Mouse (Mus musculus) gonadal fat pad, adult 2 months (tissue): ENCODE measurements around the gene Rtn3. TPM values are rescaled to one million over a fixed set of nuclear protein-coding genes. Genes with fewer than 3 reads are reported as not detected.
"Not testable (repeated sequence)": the region's sequence is repeated elsewhere in the genome, so short reads cannot be mapped to it uniquely, and the experiment has no call there.

ENCODE experiments used
- DNase-seq: peaks from one replicate; pipeline ENCODE4 v3.0.0-alpha.2; 2012; ENCODE audit warnings: low read depth
- polyA plus RNA-seq: library from polyadenylated mRNA; depleted of rRNA; stranded (reverse); fragments of >200 nt; gene quantifications from 2 replicates; pipeline ENCODE4 v1.2.3, GENCODE M21; 2012; rRNA removed

Rtn3 gene
- polyA plus RNA-seq = 190 and 205 TPM in 2 replicates

DNA sequence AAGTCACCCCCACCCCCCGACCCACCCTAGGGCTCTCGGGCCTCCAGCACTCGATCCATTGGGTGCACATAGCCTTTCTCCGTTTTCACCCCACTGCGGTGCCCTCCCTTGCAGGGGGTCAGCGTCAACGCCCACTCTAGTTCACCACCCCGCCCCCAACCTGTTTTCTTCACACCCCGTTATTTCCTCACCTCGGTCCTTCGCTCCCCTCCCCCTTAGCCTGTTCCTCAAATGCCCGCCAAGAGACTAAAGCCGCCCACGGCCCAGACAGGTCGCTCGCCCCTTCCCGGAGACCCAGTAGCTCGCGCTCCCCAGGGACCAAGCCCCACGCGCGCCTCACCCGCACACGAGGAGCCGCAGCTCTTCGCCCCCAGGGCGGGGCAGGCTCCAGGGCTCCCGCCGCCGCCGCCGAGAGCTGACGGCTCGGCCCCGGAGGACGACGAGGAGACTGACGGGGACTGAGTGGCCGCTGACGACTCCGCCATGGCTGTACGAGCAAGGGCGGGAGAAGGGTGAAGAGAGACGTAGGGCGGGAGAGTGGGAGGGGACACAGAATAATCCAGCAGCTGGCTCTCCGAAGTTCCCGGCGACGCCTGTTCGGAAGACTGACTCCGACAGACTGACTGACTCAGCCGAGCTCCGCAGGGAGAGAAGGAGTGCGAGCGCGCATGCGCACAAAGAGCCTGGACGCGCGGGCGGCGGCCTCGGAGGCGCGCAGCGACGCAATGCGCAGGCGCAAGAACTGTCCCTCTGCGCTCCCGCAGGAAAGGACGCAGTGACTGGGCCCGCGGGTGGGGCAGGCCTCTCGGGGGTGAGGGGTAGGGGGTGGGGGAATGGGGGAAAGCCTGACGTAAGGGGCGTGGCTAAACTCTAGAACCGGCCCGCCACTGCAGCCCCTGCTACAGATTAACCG lies at the start of gene Rtn3:
Rtn3 (minus strand) TSS at position 683 of the 913 bp plus-strand sequence.
- no peak for DNase-seq

- no peak for DNase-seq
Measured at GRCm38 (mm10) chr19:7531906-7532305, 48.8 kb upstream of the Rtn3 start.

GRCm38 (mm10) chr19:7528639-7529428 lies 45.8 kb upstream of the Rtn3 start:
- no peak for DNase-seq

DNA sequence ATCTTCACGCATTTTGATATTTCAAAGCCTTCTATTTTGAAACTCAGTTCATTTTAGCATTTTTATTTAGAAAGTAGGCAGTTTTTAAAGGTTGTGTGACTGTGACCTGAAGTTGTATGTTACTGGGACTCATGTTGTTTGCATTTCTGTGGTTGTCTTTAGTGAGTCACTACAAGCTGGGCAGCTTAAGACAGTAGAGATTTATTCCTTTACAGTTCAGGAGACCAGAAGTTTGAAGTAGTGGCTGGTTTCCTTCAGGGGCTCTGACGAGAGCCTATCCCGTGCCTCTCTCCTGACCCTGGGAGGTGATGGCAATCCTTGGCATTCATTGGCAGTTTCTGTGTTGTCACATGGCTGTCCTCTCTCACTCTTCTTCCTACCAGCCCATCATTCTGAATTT lies 41.8 kb upstream of the Rtn3 start:
- DNase-seq = no peak

DNA sequence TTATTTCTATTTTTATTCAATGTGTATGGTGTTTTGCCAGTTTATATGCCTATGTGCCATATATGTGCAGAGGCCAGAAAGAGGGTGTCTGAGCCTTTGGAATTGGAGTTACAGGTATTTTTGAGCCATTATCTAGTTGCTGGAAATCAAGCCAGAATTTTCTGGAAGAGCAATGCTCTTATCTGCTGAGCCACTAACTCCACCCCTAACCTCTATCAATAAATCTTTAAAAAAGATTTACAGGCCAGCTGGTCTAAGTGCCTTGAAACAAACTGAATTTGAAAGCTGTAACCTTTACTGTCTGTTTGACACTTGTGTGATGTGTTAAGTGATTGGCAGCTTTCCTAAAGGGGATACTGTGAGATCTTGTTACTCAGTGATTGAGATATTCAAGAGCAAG lies 40.7 kb upstream of the Rtn3 start:
- DNase-seq = no peak

DNA sequence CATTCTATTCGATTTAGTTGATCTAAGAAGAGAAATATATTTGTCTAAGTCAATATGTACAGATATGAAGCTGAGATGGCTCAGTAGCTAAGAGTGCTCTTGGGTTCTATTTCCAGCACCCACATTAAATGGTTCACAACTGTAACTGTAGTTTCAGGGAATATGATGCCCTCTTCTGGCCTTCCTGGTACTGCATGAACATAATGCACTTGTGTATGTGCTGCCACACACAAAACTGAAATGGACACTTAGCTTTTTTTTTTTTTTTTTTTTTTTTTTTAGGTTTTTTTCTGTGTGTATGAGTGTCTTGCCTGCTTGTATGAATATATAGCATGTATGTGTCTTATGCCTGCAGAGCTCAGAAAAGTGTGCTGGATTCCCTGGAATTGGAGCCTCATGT lies 40.2 kb upstream of the Rtn3 start:
- no peak for DNase-seq

GRCm38 (mm10) chr19:7522856-7523255 lies 39.8 kb upstream of the Rtn3 start:
- peak; percentile 62 for DNase-seq

GRCm38 (mm10) chr19:7521619-7522018 lies 38.5 kb upstream of the Rtn3 start:
- DNase-seq = peak; percentile 51

DNA sequence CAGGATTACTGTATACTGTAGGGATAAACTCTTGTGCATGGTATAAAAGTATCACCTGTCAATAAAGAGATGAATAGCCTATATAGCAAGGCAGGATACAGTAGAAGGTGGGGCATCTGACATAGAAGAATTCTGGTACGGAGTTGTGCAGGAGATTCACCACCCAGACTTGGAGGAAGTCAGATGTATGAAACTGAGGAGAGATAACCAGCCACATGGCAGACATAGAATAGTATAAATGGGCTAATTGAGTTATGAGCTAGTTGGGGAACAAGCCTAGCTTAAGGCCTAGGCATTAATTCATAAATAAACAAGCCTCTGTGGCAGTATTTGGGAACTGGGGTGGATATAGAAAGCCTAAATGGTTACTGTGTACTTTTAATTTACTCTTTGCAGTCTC lies 33.4 kb upstream of the Rtn3 start:
- DNase-seq = no peak

- no peak for DNase-seq
Measured at GRCm38 (mm10) chr19:7508026-7508425, 24.9 kb upstream of the Rtn3 start.

DNA sequence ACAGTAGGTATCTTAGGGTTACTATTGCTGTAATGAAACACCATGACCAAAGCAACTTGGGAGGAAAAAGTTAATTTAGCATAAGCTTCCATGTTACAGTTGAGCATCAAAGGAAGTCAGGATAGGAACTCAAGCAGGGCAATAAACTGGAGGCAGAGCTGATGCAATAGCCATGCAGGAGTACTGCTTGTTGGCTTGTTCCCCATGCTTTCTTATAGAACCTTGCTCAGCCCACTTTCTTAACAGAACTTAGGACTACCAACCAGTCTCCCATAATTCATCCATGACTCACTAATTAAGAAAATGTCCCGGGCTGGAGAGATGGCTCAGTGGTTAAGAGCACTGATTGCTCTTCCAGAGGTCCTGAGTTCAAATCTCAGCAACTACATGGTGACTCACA lies 23.2 kb upstream of the Rtn3 start:
- DNase-seq = no peak

DNA sequence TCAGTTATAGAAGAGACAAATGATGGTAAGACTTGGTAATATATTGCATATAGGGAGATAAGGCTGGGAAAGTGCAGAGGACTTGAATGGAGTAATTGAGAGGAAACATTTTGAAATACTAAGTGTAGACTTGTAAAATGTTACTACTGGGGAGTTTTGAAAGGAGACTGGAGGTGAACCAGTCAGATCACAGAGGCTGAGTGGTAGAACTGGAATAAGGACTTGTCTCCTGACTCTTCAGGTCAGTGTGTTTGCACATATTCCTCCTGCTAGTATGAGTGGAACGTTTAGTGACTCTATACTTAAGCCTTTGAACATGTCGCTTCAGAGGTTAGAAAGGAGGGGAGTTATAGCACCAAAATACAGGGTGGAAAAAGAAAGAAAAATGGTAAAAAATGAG lies 19.4 kb upstream of the Rtn3 start:
- DNase-seq = no peak

- no peak for DNase-seq
Measured at GRCm38 (mm10) chr19:7500701-7501100, 17.6 kb upstream of the Rtn3 start.

GRCm38 (mm10) chr19:7498816-7499215 lies 15.7 kb upstream of the Rtn3 start:
- DNase-seq = no peak

GRCm38 (mm10) chr19:7496070-7496469 lies 13.0 kb upstream of the Rtn3 start:
- not testable (repeated sequence) for DNase-seq

DNA sequence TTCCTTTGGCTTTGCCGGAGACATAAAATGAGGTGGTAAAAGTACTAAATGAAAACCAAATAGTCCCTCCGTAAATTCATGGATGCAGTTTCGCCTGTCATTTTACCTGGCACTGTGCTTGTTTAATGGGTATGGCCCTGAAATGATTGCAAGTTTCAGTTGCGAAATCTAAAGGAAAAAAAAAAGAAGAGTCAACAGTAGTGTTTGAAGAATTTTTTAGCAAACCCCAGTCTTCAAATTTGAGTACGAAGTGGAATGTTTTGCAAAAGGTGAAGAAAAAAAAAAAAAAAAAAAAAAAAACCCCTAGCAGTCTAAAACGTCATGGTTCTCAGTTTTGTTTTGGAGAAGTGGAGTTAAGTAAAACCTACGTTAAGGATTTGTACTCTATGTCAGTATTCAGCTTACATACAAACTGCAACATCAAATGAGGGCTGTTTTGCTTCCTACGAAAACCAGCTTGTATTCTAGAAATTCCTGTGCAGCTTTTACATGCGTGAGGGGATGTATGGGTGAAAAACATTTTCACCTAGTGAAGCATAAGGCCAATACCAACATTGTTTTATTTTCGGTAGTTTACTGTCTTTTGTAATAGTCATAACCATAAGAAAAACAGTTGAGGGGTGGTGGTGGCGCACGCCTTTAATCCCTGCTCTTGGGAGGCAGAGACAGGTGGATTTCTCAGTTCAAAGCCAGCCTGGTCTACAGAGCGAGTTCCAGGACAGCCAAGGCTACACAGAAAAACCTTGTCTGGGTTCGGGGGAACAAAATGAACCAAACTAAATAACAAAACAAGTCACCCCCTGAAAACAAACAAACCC lies 12.3 kb upstream of the Rtn3 start:
- no peak for DNase-seq

- no peak for DNase-seq
Measured at GRCm38 (mm10) chr19:7494187-7495015, 11.3 kb upstream of the Rtn3 start.

DNA sequence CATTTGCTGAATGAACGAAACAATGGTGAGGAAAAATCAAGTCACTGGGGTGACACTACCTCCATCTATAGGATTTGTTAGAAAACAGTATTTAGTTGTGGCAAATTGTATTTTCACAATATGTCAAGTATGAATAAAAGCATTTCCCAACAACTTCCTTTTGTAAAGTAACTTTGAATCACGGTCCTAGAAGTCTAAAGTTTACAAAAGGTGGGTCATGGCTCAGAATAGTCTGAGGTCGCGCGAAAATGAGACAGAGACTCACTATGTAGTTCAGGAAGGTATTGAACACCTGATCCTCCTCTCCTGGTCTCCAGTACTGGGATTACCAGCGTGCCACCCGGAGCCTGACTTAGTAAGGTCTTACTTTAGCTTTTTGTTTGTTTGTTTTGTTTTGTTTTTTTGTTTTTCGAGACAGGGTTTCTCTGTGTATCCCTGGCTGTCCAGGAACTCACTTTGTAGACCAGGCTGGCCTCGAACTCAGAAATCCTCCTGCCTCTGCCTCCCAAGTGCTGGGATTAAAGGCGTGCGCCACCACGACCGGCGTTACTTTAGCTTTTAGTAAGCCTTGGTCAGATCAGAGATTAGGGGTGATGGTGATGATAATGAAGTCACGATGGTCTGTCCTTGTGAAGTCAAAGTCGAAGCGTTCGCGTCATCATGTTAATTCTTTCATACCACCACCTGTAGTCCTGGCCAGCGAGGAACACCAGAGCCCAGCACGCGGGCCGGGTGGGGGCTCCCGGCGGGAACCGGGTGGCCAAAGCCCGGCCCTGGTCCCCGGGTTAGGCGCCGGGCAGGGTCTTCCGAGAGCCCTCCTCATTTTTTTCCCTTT lies 10.5 kb upstream of the Rtn3 start, which contains the start of gene Atl3:
Atl3 (plus strand) TSS at position 689 of the 835 bp plus-strand sequence.
- DNase-seq = no peak

- no peak for DNase-seq
Measured at GRCm38 (mm10) chr19:7492682-7493081, 9.6 kb upstream of the Rtn3 start.

DNA sequence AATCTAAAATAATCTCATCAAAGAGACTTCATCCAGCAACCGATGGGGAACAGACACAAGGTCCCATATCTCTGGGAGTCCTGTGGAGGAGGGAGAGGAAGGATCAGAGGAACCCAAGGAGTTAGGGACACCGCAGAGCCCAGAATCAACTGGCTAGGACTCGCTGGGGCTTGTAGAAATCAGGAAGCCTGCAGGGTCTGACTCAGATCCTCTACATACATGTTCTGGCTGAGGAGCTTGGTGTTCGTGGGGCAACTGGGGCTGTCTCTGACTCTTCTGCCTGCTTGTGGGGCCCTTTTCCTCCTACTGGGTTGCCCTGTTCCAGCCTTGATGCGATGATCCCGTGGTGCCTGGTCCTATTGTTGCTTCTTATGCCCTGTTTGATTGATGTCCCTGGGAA lies 8.9 kb upstream of the Rtn3 start:
- no peak for DNase-seq
